Mouse (Mus musculus) hindbrain, postnatal 0 days (tissue): Measurements from ENCODE around the gene H2-T24. TPM values are rescaled to one million over a fixed set of nuclear protein-coding genes. Genes with fewer than 3 reads are reported as not detected.
"Not testable (repeated sequence)": the region's sequence is repeated elsewhere in the genome, so short reads cannot be mapped to it uniquely, and the experiment has no call there.

Experiments
- ATAC-seq: fragments of 200-750 bp; cut with Nextera tagmentation; 2 replicates; pipeline ENCODE4 v1.8.0; 2017; ENCODE audit warnings: mild to moderate bottlenecking, moderate TSS enrichment, moderate library complexity
- DNase-seq: peaks from one replicate; pipeline ENCODE4 v3.0.0-alpha.2; 2015; ENCODE audit warnings: low spot score
- H3K27ac ChIP-seq: fragments of 300-500 bp; sonication (generic); 2 replicates; pipeline ENCODE4 v1.5.1; 2014; ENCODE audit warnings: mild to moderate bottlenecking
- H3K27me3 ChIP-seq: fragments of 300-500 bp; sonication (generic); 2 replicates; pipeline ENCODE4 v1.6.1; 2014; ENCODE audit warnings: low read length, mixed read lengths; ENCODE audit not compliant: insufficient read depth
- H3K36me3 ChIP-seq: fragments of 300-500 bp; sonication (generic); 2 replicates; pipeline ENCODE4 v1.6.1; 2014; ENCODE audit warnings: low read length, mixed read lengths; ENCODE audit not compliant: insufficient read depth
- H3K4me1 ChIP-seq: fragments of 300-500 bp; sonication (generic); 2 replicates; pipeline ENCODE4 v1.6.1; 2014; ENCODE audit warnings: antibody characterized with exemption, low read length, mixed read lengths; ENCODE audit not compliant: insufficient read depth
- H3K4me2 ChIP-seq: fragments of 300-500 bp; sonication (generic); 2 replicates; pipeline ENCODE4 v1.6.1; 2014; ENCODE audit warnings: low read depth, mild to moderate bottlenecking, low read length, moderate library complexity, mixed read lengths
- H3K4me3 ChIP-seq: fragments of 300-500 bp; sonication (generic); 2 replicates; pipeline ENCODE4 v1.5.1; 2014; ENCODE audit warnings: low read length
- H3K9ac ChIP-seq: fragments of 300-500 bp; sonication (generic); replicated peaks from 2 replicates; pipeline ENCODE4 v1.6.1; 2014; ENCODE audit warnings: mild to moderate bottlenecking, low read length, moderate library complexity, mixed read lengths
- H3K9me3 ChIP-seq: fragments of 300-500 bp; sonication (generic); 2 replicates; pipeline ENCODE4 v1.6.1; 2016; ENCODE audit warnings: low read length, mixed read lengths
- CTCF ChIP-seq: IDR thresholded peaks from 2 replicates; pipeline ENCODE4 v1.5.1; 2016; ENCODE audit warnings: antibody characterized with exemption, control low read depth, low read depth
- WGBS: fragments of 180-500 bp; shearing (Covaris S2); extraction: QIAGEN DNeasy Blood & Tissue Kit; methylation state at CpG from one replicate; pipeline ENCODE4 v1.1.7; 2014; 5-methylcytosine and 5-hydroxymethylcytosine counted together
- polyA plus RNA-seq: library from polyadenylated mRNA; unstranded; fragments of >200 nt; fragmentation: Nextera tagmentation; extraction: Ambion mirVana; gene quantifications from 2 replicates; pipeline ENCODE4 v1.2.1, GENCODE M21; 2015
- total RNA-seq: library from RNA; depleted of rRNA; stranded (reverse); fragments of >200 nt; gene quantifications from 2 replicates; pipeline ENCODE4 v1.2.3, GENCODE M21; 2014

Gene H2-T24
- total and polyA plus RNA-seq, 2 experiments from 2014 or later, result 0.10 to 7.1 TPM

DNA sequence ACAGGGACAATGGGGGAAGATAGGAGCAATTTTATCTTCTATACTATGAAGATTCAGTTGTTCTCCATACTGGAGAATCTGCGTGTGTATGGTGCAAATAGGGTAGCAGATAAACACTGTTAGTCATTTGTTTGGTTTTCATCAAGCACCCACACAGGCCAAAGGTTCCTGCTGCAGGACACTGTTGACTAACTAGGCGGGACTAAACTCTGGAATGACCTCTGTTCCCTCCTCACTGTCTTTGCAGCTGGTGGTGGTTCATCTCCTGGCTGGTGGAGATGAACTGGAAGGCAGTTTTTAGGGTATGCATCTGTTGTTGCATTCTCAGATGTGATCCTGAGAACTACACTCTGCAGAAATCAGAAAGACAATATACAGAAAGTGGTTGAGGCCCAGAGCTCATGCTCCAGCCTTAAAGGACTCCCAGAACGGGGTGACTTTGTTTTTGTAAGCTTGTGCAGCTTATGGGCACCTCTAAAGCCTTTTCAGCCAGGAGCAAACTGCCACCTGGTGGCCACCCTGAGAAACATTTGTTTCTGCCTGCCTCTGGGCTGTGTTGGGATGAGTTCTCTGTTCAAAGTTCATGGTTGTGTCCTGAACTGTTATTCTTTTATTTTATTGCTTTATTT is 14.8 kb upstream of the H2-T24 start:
- H3K4me2 ChIP-seq, H3K9ac ChIP-seq, H3K36me3 ChIP-seq, H3K4me1 ChIP-seq, H3K27ac ChIP-seq, H3K27me3 ChIP-seq, ATAC-seq, H3K9me3 ChIP-seq, H3K4me3 ChIP-seq: not testable (repeated sequence)
- peak; percentile 65 for TF ChIP-seq CTCF
- peak; percentile 50 for DNase-seq
- WGBS, result 36% methylated on average over 3 of the region's 3 CpGs

DNA sequence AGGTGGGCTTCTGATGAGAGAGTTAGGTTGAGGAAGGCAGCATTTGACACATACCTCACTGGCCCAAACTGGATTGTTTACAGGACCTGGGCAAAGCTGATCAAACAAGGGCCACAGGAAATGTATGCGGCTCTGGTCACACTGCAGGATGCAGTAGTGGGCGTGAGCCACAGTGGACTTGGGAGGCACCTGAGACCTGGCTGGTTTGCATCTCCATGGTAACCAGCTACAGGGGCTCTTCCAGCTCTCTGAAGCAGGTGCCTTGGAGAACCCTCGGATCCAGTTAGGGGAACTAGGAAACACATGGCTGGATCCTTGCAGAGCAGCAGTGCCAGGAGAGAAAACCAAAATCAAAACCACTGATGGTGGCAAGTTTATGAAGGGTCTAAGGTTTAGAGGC is 14.2 kb upstream of the H2-T24 start:
- not testable (repeated sequence) for H3K27ac ChIP-seq, H3K4me1 ChIP-seq, H3K9me3 ChIP-seq, H3K4me2 ChIP-seq, H3K4me3 ChIP-seq, H3K27me3 ChIP-seq, DNase-seq, H3K9ac ChIP-seq, H3K36me3 ChIP-seq, ATAC-seq
- WGBS, result 60% methylated on average over 3 of the region's 3 CpGs

- Histone ChIP-seq H3K4me3 (peak within 1 kb of the TSS; percentile 44), H3K4me2 (peak within 1 kb of the TSS; percentile 71)
- DNase-seq, result peak; percentile 49
- H3K27me3 ChIP-seq, H3K36me3 ChIP-seq, H3K4me1 ChIP-seq, H3K9me3 ChIP-seq, H3K27ac ChIP-seq, ATAC-seq, H3K9ac ChIP-seq: not testable (repeated sequence)
- 1% methylated on average over 25 of the region's 25 CpGs for WGBS
These were observed 12.1 kb upstream of the H2-T24 start, which contains the start of gene H2-T23 for GRCm38 (mm10) chr17:36032351-36032875. H2-T23 (minus strand) TSS chr17:36032855.

- ATAC-seq (peak; percentile 79), DNase-seq (peak; percentile 30)
- not testable (repeated sequence) for H3K4me1 ChIP-seq, H3K27ac ChIP-seq, H3K9me3 ChIP-seq, H3K36me3 ChIP-seq, H3K27me3 ChIP-seq
- under 1% methylated on average over 37 of the region's 40 CpGs for WGBS
- H3K9ac ChIP-seq, result peak overlapping the region; percentile 30; the same call in 1 of the 2 replicates
- peak overlapping the region; percentile 44 for H3K4me3 ChIP-seq
- TF ChIP-seq CTCF, result peak; percentile 64
- peak overlapping the region; percentile 71 for H3K4me2 ChIP-seq
These were observed 11.4 kb upstream of the H2-T24 start for GRCm38 (mm10) chr17:36031583-36032331.

- H3K4me1 ChIP-seq, H3K27ac ChIP-seq, H3K9me3 ChIP-seq, H3K36me3 ChIP-seq, DNase-seq, H3K27me3 ChIP-seq: not testable (repeated sequence)
- H3K9ac ChIP-seq, result 0 out of 2 replicates have a peak overlapping the region, but pooled peaks have one; percentile 30
- peak overlapping the region; percentile 71 for H3K4me2 ChIP-seq
- H3K4me3 ChIP-seq, result peak overlapping the region; percentile 44
- 37% methylated on average over 8 of the region's 8 CpGs for WGBS
- ATAC-seq, result peak; percentile 33; the same call in 1 of the 2 replicates
These were observed 10.6 kb upstream of the H2-T24 start for GRCm38 (mm10) chr17:36030703-36031582.

DNA sequence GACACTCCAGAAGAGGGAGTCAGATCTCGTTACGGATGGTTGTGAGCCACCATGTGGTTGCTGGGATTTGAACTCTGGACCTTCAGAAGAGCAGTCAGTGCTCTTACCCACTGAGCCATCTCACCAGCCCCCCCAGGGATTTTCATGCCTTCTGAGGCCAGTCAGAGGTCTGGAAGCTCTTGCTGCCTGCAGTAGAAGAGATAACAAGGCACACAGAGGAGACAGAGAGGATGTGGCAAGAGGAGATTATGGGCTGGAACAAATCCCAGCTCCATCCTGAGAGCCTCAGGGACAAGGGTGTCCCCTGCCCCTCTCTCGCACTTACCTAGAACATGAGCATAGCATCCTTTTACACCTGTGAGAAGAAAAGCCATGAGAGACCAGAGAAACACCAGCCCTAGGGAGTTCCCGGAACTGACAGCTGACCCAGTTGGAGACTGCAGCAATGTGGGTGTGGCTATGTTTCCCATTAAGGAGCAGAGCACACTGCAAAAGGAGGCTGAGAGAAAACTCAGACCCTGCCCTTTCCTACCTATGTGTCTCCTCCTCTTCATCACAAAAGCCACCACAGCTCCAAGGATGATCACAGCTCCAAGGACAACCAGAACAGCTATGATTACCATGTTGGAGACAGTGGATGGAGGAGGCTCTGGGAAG is 9.8 kb upstream of the H2-T24 start:
- WGBS, result 72% methylated on average over 2 of the region's 4 CpGs
- not testable (repeated sequence) for H3K36me3 ChIP-seq, H3K27me3 ChIP-seq, H3K9ac ChIP-seq, H3K27ac ChIP-seq, H3K4me3 ChIP-seq, DNase-seq, ATAC-seq, H3K4me2 ChIP-seq, H3K9me3 ChIP-seq, H3K4me1 ChIP-seq
